Mouse (Mus musculus) frontal cortex, postnatal 14 days (tissue): ENCODE measurements around the gene Gm47289.

Experiments
- DNase-seq, 2 experiments: peaks; one replicate each; pipeline ENCODE4 v3.0.0; 2022; ENCODE audit warnings: low spot score in 2 of 2

Gene Gm47289

DNA sequence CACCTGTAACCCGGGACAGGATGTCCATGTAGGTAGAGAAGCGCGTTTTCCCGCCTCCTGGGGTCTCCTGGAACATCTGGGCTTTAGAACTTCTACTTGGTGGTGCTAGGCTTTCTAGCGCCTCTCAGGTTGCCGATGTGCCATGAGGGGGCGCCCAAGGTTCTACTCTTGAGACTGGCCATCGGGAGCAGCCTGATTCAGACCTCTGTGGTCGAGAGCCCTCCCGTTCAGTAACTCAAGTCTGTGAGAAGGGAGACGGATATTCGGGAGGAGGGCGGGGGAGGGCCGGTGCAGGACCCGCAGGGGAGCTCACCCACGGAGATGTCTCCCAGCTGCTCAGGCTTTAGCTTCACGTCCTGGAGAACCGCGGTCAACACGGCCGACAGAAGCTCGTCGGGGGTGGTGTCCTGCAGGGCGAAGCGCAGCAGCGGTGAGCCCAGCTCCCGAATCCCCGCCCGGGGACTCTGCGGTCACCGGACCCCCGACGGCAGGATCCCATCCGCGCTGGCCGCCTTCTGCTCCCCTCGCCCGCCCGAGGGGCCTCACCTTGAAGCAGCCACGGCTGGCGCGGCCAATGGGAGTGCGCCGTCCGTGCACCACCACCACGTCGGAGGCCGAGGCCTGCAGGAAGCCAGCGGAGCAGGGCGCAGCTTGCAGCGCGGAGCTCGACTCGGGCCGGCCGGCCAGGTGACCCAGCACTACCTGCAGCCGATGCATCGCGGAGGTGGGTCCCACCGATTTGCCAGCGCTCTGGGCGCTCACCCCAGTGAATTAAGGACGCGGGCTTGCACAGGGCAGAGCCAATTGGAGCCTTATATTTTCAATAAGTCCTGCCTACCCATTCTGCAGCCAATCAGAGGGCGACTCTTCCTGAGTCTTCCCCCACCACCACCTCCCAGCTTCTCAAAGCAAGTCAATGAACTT, 2.4 kb upstream of the Gm47289 start, which contains the start of gene Acaa1b:
Gene Acaa1b (minus strand): TSS at position 816 of the 924 bp plus-strand sequence.
- peak; percentile 39 to 61 for DNase-seq

DNA sequence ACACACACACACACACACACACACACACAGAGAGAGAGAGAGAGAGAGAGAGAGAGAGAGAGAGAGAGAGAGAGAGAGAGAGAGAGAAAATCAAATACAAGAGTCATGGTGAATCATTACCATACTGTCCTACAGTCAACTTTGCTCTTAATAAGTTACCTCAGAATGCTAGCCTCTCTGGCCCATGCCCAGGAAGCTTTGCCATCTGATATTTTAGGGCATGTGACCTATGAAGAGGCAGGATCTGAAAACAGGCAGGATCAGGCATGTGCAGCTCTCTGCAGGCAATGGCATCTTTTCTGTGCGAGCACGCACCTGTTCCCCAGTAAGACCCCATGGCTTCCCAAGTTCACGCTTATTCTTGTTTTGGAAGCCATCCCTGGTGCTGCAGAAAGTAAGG, 1.7 kb downstream of the Gm47289 start:
- no peak for DNase-seq

DNA sequence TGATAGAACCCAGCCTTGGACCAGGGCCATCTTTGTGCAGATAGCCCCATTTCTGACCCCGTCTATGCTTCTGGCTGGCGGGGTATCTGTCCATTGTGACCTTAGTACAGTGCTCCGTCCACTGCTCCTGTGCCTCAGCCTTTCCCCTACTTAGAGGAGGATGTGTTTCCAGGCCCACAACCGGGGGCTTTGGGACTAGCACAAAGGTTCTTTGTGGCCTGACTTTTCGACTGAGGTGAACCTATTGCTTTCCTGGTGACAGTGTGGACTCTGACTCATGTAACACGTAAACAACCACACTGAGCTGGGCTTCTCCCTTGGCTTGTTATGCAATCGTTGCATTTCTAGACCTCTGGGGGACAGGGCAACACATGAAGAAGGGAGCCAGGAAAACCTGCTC, 5.8 kb downstream of the Gm47289 start:
- DNase-seq, result no peak

DNA sequence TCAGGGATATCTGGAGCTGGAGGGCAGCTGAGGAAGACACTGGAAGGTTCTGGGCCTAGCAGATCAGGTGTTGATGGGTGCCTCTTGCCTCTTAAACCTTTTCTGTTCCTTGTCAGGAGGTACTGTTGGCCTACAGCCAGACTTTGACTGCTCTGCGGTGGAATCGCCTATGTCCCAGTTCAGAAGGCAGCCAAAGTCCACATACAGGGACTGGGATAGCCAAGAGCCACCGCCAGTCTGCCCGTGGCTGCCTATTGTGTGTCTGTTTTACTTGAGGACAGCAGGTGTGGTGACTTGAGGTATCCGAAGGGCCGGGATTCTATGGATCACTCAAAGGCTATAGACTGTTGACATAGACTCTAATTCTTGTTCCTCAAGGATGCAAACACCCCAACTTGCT, 6.6 kb downstream of the Gm47289 start:
- no peak for DNase-seq

DNA sequence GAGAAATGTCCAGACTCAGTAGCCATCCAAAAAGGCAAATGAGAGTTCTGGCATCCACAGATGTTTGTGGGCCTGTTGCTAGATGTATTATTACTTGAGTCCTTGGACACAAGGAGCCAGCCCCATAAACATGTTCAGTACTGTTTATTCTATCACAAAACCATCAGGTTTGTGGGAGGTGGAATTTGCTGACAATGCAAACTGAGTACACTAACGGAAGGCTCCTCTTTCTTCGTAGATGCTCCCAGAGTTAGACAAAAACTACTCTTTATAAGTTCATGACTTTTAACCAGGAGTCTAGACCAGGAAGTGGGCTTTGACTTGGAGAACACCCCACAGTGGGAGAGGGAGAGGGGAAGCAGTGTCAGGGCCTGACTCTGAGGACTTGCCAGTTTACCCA, 8.6 kb downstream of the Gm47289 start:
- DNase-seq, result no peak

DNA sequence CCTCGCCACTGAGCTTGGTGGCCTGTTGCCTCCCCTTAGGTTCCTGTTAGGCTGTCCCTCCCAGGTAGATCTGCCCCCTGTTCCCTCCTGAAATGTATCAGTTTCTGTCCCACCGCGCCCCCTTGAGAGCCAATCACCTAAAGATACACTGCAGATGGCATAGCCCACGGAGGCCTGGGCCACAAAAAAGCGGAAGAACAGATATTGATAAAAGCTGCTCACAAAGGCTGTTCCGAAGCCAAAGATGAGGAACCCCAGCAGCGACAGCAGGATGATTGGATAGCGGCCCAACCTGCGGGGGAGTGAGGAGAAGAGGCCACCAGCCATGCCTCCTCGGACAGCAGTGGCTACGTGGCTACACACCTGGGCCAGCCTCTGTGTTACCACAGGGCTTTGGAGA, 20.3 kb downstream of the Gm47289 start:
- DNase-seq, result no peak

DNA sequence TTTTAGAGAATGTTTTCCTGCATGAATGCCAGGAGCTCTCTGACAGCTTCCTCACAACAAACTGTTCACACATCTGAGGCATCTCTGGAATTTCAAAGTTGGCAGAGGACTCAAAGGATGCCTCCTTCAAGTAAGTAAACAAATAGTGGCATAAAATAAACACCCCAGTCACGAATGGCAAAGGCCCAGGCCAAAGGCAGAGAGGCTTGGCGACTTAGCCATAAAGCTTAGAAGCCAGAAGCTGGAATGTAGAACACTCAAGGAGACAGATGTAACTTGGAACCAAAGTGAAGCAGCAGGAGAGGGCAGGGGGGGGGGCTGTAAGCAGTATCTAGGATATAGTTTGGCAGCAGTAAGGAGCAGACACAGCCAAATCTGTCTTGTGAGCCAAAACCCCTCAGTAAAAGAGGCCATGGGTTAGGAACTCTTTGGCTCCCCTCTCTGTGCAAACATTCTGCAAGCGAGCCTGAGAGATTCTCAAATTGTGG, 22.3 kb downstream of the Gm47289 start:
- DNase-seq, result no peak

DNA sequence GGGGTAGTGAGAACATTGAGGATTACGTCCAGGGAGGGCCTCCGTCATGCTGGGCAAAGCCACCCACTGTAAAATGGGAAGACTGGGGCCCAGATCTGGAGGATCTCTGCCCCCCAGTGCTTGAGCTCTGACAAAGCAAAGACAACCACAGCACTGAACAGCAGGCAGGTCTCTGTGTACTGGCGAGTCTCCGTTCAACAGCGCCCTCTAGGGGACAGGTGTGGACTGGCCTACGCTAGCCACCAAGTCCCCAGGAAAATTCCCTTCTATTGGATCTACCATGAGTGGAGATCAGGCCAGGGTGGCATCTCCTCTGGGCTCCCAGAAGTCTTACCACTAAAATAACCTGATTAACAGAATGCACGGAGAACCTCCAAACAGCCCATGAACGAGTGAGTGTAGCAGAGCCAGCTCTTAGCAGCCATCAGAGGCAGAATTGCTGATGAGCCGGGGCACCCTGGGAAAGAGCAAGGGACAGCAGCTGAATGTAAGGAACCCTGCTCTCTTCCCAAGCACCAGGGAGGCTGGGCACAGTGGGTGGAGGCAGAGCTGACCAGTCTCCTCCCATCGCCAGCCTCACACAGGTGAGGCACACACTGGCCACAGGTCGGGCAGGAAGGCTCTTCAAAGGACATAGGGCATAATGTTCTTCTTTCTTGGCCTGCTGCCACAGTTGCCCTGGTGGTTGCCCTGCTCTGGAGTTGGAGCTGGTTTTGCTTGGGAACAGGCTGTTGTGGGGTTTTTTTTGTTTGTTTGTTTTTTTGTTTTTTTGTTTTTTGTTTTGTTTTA, 33.4 kb downstream of the Gm47289 start:
- no peak for DNase-seq

DNA sequence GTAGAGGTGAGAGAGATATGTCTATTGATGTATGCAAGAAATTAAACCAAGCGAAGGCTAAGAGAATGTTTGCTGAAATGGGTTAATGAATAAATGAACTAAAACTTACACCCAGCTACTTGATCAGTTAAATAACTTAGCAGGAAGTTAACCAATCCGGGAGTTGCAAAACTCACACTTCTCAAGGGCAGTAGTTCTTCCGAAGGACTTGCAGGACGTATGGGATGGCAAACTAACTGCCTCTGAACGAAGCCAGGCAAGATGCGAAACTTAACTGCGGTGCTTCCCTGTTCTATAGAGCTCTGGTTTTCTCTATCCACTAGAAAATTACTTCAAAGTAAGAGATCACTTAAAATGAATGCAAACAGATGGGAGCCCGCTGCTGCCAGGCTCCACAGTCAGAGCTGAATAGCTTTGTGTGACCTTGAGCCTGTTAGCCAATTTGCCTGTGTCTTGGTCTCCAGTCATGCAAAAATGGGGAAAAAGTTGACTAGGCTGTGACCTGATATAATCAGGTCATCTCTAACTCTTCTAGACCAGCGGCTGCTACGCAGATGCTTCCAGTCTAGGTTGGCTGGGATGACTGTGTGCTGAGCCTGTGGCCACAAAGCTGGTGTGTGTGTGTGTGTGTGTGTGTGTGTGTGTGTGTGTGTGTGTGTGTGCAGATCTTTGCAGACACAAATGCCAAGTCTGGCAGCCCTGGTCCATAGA, 40.3 kb downstream of the Gm47289 start:
- DNase-seq, result no peak

DNA sequence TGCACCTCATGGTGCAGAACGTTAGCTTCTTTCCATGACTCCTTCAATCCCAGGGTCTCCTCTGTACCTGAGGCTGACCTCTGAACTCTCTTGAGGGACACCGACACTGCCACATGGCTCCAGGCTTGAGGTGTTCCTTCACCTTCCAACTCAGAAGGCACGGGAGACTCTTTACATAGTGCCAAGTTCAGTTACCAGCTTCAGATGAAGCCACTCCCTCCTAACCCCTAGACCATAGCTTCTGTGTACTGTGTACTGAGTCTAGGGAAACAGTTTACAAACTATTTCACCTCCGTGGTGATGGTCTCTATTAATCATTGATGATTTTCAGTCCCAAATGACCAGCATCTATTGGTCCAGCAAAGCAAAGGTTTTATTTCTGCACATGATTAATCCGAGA, 42.7 kb downstream of the Gm47289 start:
- no peak for DNase-seq

DNA sequence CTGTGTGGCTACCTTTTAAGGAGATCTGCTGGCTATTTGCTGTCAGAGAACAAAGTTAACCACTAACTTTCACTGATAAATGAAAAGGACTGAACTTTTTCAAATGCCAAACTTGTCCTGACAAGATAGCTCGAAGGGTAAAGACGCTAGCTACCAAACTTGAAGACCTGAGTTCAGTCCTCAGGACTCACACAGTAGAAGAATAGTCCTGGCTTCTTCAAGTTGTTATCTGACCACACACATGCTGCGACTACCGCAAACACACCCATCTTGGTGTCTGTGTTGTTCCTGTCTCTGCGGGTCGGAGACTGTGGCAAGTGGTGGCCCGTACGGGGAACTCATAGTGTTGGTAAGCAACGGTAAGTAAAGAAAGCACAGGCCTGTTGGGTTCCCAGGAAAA, 44.7 kb downstream of the Gm47289 start:
- DNase-seq, result no peak

DNA sequence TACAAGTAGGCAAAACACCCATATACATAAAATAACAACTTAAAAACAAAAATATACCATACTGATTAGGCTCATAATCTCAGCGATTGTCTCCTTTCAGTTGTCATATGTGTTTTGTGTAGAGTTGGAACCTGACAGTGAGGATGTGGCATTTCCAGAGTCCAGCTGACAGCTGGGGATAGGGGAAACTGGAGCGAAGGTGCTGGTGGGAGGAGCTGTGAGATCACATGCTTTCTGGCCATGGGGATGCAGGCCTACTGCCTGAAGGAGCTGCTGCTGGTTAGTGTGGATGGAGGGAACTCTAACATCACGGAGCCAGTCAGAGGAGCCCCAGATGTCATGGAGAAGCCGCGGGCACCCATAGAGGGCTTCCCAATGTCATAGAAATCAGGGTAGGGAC, 46.8 kb downstream of the Gm47289 start:
- DNase-seq, result no peak

DNA sequence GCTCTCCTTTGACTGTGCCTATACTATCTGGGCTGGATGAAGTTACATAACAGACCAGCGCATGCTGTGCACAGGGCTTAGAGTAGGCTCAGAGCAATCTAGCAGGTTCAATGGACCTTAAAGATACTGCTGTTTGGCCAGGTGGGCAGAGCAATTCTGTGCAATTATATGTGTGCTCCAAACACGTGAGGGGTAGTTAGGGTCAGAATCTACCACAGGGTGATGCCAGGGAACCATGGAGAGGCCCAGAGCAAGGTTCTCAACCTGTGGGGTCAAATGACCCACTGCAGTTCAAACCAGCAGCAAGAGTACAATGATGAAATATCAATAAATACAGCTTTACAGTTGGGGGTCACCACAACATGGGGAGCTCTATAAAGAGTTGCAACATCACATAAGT, 47.7 kb downstream of the Gm47289 start:
- DNase-seq, result no peak

DNA sequence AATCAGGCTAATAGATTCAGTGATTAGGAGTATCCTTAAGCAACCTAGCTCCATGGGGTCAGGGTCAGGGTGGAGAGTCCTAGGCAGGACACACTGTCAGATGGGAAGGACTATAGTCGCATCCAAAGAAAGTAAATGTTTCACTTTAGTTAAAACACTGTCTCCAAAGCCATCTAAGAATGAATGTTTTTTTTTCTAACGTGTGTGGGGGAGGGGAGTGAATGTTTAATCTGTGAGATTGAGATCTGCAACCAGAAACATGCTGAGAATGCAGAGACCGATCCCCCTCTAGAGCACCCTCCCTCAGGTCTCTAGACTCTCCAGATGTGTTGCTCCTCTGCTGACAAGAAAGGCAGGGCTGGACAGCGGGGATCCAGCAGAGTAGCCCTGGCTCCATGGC, 48.2 kb downstream of the Gm47289 start:
- DNase-seq, result no peak

DNA sequence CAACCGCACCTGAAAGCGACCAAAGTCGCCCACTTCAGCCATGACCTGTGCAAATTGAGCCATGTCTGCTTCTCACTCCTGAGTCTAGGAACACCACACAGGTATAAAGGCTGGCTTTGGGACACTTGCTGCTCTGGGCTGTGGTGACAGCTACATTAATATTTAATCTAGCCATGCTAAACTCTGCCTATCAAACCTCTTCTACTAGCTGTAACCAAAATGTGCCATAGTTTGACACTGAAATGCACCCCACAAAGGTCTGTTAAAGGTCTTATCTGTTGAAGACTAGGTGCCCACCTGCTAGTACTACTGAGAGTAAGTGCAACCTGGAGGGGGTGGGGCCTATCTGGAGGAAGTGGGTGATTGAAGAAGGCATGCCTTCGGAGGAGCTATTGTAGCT, 50.0 kb downstream of the Gm47289 start, which contains the start of gene Slc22a13:
Gene Slc22a13 (minus strand): TSS at position 101 of the 400 bp plus-strand sequence.
- no peak for DNase-seq
